Mouse (Mus musculus) testis, adult 2 months (tissue): Measurements from ENCODE around the gene Tjp3. TPM values are rescaled to one million over a fixed set of nuclear protein-coding genes. Genes with fewer than 3 reads are reported as not detected.
A peak's percentile ranks its signal among the peaks of the same experiment; 100 is the strongest.

ENCODE experiments used
- H3K27ac ChIP-seq: fragments of 200-500 bp; 2 replicates; pipeline ENCODE4 v1.5.1; 2012; ENCODE audit warnings: low read depth, low read length; ENCODE audit not compliant: control insufficient read depth, insufficient read depth
- H3K27me3 ChIP-seq: fragments of 200-500 bp; 2 replicates; pipeline ENCODE4 v1.6.1; 2012; ENCODE audit warnings: mild to moderate bottlenecking, low read length, moderate library complexity; ENCODE audit not compliant: control insufficient read depth, insufficient read depth
- H3K36me3 ChIP-seq: fragments of 200-500 bp; 2 replicates; pipeline ENCODE4 v1.6.1; 2012; ENCODE audit warnings: mild to moderate bottlenecking, low read length; ENCODE audit not compliant: control insufficient read depth, insufficient read depth
- H3K4me1 ChIP-seq: fragments of 200-500 bp; 2 replicates; pipeline ENCODE4 v1.6.1; 2012; ENCODE audit warnings: low read length; ENCODE audit not compliant: control insufficient read depth, insufficient read depth
- H3K4me3 ChIP-seq: fragments of 200-500 bp; 2 replicates; pipeline ENCODE4 v1.5.1; 2012; ENCODE audit warnings: low read depth, mild to moderate bottlenecking, low read length, moderate library complexity, mixed read lengths; ENCODE audit not compliant: control insufficient read depth
- CTCF ChIP-seq: fragments of 200-500 bp; IDR thresholded peaks from 2 replicates; pipeline ENCODE4 v1.5.1; 2012; ENCODE audit warnings: low read depth, mild to moderate bottlenecking, inconsistent platforms, low read length, moderate library complexity; ENCODE audit not compliant: control insufficient read depth, insufficient read depth, insufficient replicate concordance
- POLR2A ChIP-seq: fragments of 200-500 bp; IDR thresholded peaks from 2 replicates; pipeline ENCODE4 v1.6.1; 2012; ENCODE audit warnings: low read depth, mild to moderate bottlenecking, inconsistent platforms, low read length, moderate library complexity; ENCODE audit not compliant: control insufficient read depth
- polyA plus RNA-seq: library from polyadenylated mRNA; depleted of rRNA; stranded (reverse); fragments of >200 nt; gene quantifications from 2 replicates; pipeline ENCODE4 v1.2.3, GENCODE M21; 2012

Gene Tjp3
- polyA plus RNA-seq, 1 experiment, result 0.56 TPM

- no peak overlapping the region for H3K27ac ChIP-seq
- H3K36me3 ChIP-seq, result no peaks in the 10 kb centered on the region
- no peaks in the 10 kb centered on the region; the same call in 1 of the 2 replicates for H3K4me1 ChIP-seq
- H3K27me3 ChIP-seq, result no peaks in the 10 kb centered on the region
- no peak overlapping the region for H3K4me3 ChIP-seq
- TF ChIP-seq POLR2A, result no peak
- TF ChIP-seq CTCF, result no peak
Observed at GRCm38 (mm10) chr10:81302288-81302687, 10.9 kb upstream of the Tjp3 start.

GRCm38 (mm10) chr10:81301321-81301720, 9.9 kb upstream of the Tjp3 start:
- H3K4me1 ChIP-seq, result no peaks in the 10 kb centered on the region; the same call in 1 of the 2 replicates
- TF ChIP-seq CTCF, result no peak
- TF ChIP-seq POLR2A, result no peak

GRCm38 (mm10) chr10:81300352-81300907, 9.0 kb upstream of the Tjp3 start:
- no peak overlapping the region for H3K27ac ChIP-seq

More at GRCm38 (mm10) chr10:81301321-81301720, 9.9 kb upstream of the Tjp3 start:
- Histone ChIP-seq H3K4me3 (no peak overlapping the region), H3K27ac (no peak overlapping the region), H3K27me3 (no peaks in the 10 kb centered on the region), H3K36me3 (no peaks in the 10 kb centered on the region)

GRCm38 (mm10) chr10:81299585-81300351, 8.4 kb upstream of the Tjp3 start:
- no peak overlapping the region for H3K4me3 ChIP-seq
- no peaks in the 10 kb centered on the region for H3K36me3 ChIP-seq
- H3K27me3 ChIP-seq, result no peaks in the 10 kb centered on the region
- TF ChIP-seq CTCF (no peak), POLR2A (no peak)
- H3K4me1 ChIP-seq, result no peaks in the 10 kb centered on the region; the same call in 1 of the 2 replicates
- no peak overlapping the region for H3K27ac ChIP-seq

More at GRCm38 (mm10) chr10:81300352-81300907, 9.0 kb upstream of the Tjp3 start:
- Histone ChIP-seq H3K4me3 (no peak overlapping the region), H3K27me3 (no peaks in the 10 kb centered on the region), H3K4me1 (no peaks in the 10 kb centered on the region; the same call in 1 of the 2 replicates), H3K36me3 (no peaks in the 10 kb centered on the region)
- TF ChIP-seq POLR2A, result no peak
- no peak for TF ChIP-seq CTCF

- H3K27ac ChIP-seq, result no peak overlapping the region
- peaks cover 8% of the 10 kb centered on the region for H3K4me1 ChIP-seq
- no peak overlapping the region for H3K4me3 ChIP-seq
- no peaks in the 10 kb centered on the region for H3K27me3 ChIP-seq
- TF ChIP-seq POLR2A (no peak), CTCF (no peak)
- H3K36me3 ChIP-seq, result no peaks in the 10 kb centered on the region
Observed at GRCm38 (mm10) chr10:81298369-81299100, 7.2 kb upstream of the Tjp3 start.

GRCm38 (mm10) chr10:81297845-81298244, 6.5 kb upstream of the Tjp3 start:
- no peak overlapping the region for H3K4me3 ChIP-seq
- no peak for TF ChIP-seq CTCF
- TF ChIP-seq POLR2A, result no peak
- no peaks in the 10 kb centered on the region for H3K27me3 ChIP-seq
- peaks cover 12% of the 10 kb centered on the region for H3K4me1 ChIP-seq
- no peaks in the 10 kb centered on the region for H3K36me3 ChIP-seq
- peak overlapping the region; percentile 45 for H3K27ac ChIP-seq

- no peaks in the 10 kb centered on the region for H3K27me3 ChIP-seq
- no peaks in the 10 kb centered on the region for H3K36me3 ChIP-seq
- H3K4me1 ChIP-seq, result peaks cover 15% of the 10 kb centered on the region
- H3K27ac ChIP-seq, result no peak overlapping the region; the same call in 1 of the 2 replicates
- H3K4me3 ChIP-seq, result no peak overlapping the region
- TF ChIP-seq CTCF, result no peak
- no peak for TF ChIP-seq POLR2A
Observed at GRCm38 (mm10) chr10:81297246-81297645, 5.9 kb upstream of the Tjp3 start.
